In genomic region chr9:102424672-102425345, GRCm38 (mm10) we compare ENCODE assay signal across 9 mouse cellular contexts.
DNase-seq lines count a peak whose midpoint lies in the region; ATAC-seq and TF ChIP-seq lines count a peak whose summit lies in the region.
"Had no signal": no experiment of that assay in that cellular context is flagged by ENCODE, and none has a peak within 500 bp of the region (broad histone marks: within the 10 kb centered on the region; RNA-seq: fewer than 3 reads in every experiment).

No protein-coding gene starts in this region.

- WGBS in kidney, postnatal 0 days, result 58% methylated on average over 11 of the region's 11 CpGs
- 47% methylated on average over 11 of the region's 11 CpGs for WGBS in forebrain, embryonic 14.5 days
- 56% methylated on average over 11 of the region's 11 CpGs for WGBS in intestine, embryonic 14.5 days
- 67% methylated on average over 11 of the region's 11 CpGs for WGBS in neural tube, embryonic 15.5 days

- H3K9me3 ChIP-seq in kidney, postnatal 0 days (replicated peaks; ENCODE audit: low read length), result no peaks in the 10 kb centered on the region
- H3K9me3 ChIP-seq in forebrain, embryonic 14.5 days (replicated peaks; ENCODE audit: control insufficient read depth, low read length), result no peaks in the 10 kb centered on the region
- H3K9me3 ChIP-seq in intestine, embryonic 14.5 days (ENCODE audit: control insufficient read depth, low read length), result no peaks in the 10 kb centered on the region
- H3K9me3 ChIP-seq in neural tube, embryonic 15.5 days (replicated peaks), result no peaks in the 10 kb centered on the region

- no peak for ATAC-seq in kidney, postnatal 0 days (replicated peaks; ENCODE audit: low FRiP score, low read depth)
- no peak for ATAC-seq in forebrain, embryonic 14.5 days
- no peak for ATAC-seq in intestine, embryonic 14.5 days (replicated peaks; ENCODE audit: low FRiP score, low TSS enrichment, low read depth)
- no peak for ATAC-seq in neural tube, embryonic 15.5 days (ENCODE audit: low FRiP score)

- peak overlapping the region; percentile 26; the same call in 1 of the 2 replicates for H3K4me2 ChIP-seq in kidney, postnatal 0 days (ENCODE audit: low read length)
- H3K4me2 ChIP-seq in forebrain, embryonic 14.5 days (ENCODE audit: low read length), result peak overlapping the region; percentile 35
- H3K4me2 ChIP-seq in intestine, embryonic 14.5 days (ENCODE audit: low read length), result peak overlapping the region; percentile 42
- peak overlapping the region; percentile 37 for H3K4me2 ChIP-seq in neural tube, embryonic 15.5 days

- no peak overlapping the region for H3K27ac ChIP-seq in kidney, postnatal 0 days
- no peak overlapping the region; the same call in 1 of the 2 replicates for H3K27ac ChIP-seq in forebrain, embryonic 14.5 days (ENCODE audit: low read depth, low read length)
- H3K27ac ChIP-seq in intestine, embryonic 14.5 days (ENCODE audit: low read depth), result no peak overlapping the region
- peak overlapping the region; percentile 75; the same call in 1 of the 2 replicates for H3K27ac ChIP-seq in neural tube, embryonic 15.5 days (replicated peaks)

- no peaks in the 10 kb centered on the region for H3K36me3 ChIP-seq in kidney, postnatal 0 days (ENCODE audit: insufficient read depth, low read length)
- no peaks in the 10 kb centered on the region for H3K36me3 ChIP-seq in forebrain, embryonic 14.5 days (ENCODE audit: control insufficient read depth, insufficient read depth, low read length)
- no peaks in the 10 kb centered on the region for H3K36me3 ChIP-seq in intestine, embryonic 14.5 days (ENCODE audit: control insufficient read depth, insufficient read depth, low read length)
- H3K36me3 ChIP-seq in neural tube, embryonic 15.5 days, result no peaks in the 10 kb centered on the region

- DNase-seq in kidney, postnatal 0 days (ENCODE audit: low spot score), result no peak
- no peak for DNase-seq in kidney, adult 8-10 months
- no peak for DNase-seq in forebrain, embryonic 14.5 days (ENCODE audit: low spot score)
- DNase-seq in intestine, embryonic 14.5 days (ENCODE audit: low spot score), result no peak
- DNase-seq in ovary, postnatal 36 days (ENCODE audit: low spot score), result no peak
- no peak for DNase-seq in right cerebral cortex, adult 18-20 months
- DNase-seq: adrenal gland, adult 8-10 months; thymus, postnatal 4 days had no signal

- no peak for TF ChIP-seq CTCF in kidney, postnatal 0 days (IDR thresholded peaks at IDR 0.05; ENCODE audit: low read depth)

- no peak overlapping the region for H3K9ac ChIP-seq in kidney, postnatal 0 days (ENCODE audit: low read depth, low read length)
- H3K9ac ChIP-seq in forebrain, embryonic 14.5 days (ENCODE audit: low read length), result peak overlapping the region; percentile 46; the same call in 1 of the 2 replicates
- no peak overlapping the region for H3K9ac ChIP-seq in intestine, embryonic 14.5 days (ENCODE audit: low read length)
- H3K9ac ChIP-seq in neural tube, embryonic 15.5 days (replicated peaks), result no peak overlapping the region

- no peaks in the 10 kb centered on the region for H3K27me3 ChIP-seq in kidney, postnatal 0 days (ENCODE audit: insufficient read depth, low read length)
- H3K27me3 ChIP-seq in forebrain, embryonic 14.5 days (replicated peaks; ENCODE audit: control insufficient read depth, insufficient read depth, low read length), result no peaks in the 10 kb centered on the region
- no peaks in the 10 kb centered on the region for H3K27me3 ChIP-seq in intestine, embryonic 14.5 days (replicated peaks; ENCODE audit: control insufficient read depth, insufficient read depth, low read length)
- no peaks in the 10 kb centered on the region for H3K27me3 ChIP-seq in neural tube, embryonic 15.5 days (replicated peaks)

- H3K4me3 ChIP-seq in kidney, postnatal 0 days (replicated peaks; ENCODE audit: low read depth, low read length), result no peak overlapping the region
- H3K4me3 ChIP-seq in forebrain, embryonic 14.5 days (ENCODE audit: low read depth, low read length), result no peak overlapping the region
- H3K4me3 ChIP-seq in intestine, embryonic 14.5 days (ENCODE audit: low read depth, low read length), result no peak overlapping the region
- no peak overlapping the region for H3K4me3 ChIP-seq in neural tube, embryonic 15.5 days (replicated peaks)

- H3K4me1 ChIP-seq in kidney, postnatal 0 days (replicated peaks; ENCODE audit: insufficient read depth, low read length), result no peaks in the 10 kb centered on the region
- H3K4me1 ChIP-seq in forebrain, embryonic 14.5 days (ENCODE audit: control insufficient read depth, insufficient read depth, low read length), result peaks cover 13% of the 10 kb centered on the region
- peaks cover 12% of the 10 kb centered on the region; the same call in 1 of the 2 replicates for H3K4me1 ChIP-seq in intestine, embryonic 14.5 days (replicated peaks; ENCODE audit: control insufficient read depth, insufficient read depth, low read length)
- H3K4me1 ChIP-seq in neural tube, embryonic 15.5 days, result peaks cover 26% of the 10 kb centered on the region
